Comparison of ENCODE assay signal across 31 mouse cellular contexts in genomic region chr6:29156326-29156725, GRCm38 (mm10). TPM values are rescaled to one million over a fixed set of nuclear protein-coding genes. Genes with fewer than 3 reads are reported as not detected.
"Had no signal": no experiment of that assay in that cellular context is flagged by ENCODE, and none has a peak within 500 bp of the region (broad histone marks: within the 10 kb centered on the region; RNA-seq: fewer than 3 reads in every experiment).

No protein-coding gene starts in this region.

- H3K9ac ChIP-seq: limb, embryonic 12.5 days; limb, embryonic 13.5 days; limb, embryonic 15.5 days; liver, embryonic 12.5 days; liver, embryonic 13.5 days; liver, embryonic 14.5 days; liver, embryonic 15.5 days; liver, postnatal 0 days; lung, embryonic 14.5 days; lung, embryonic 15.5 days; midbrain, embryonic 12.5 days; midbrain, embryonic 13.5 days; midbrain, embryonic 15.5 days; neural tube, embryonic 12.5 days had no signal

- DNase-seq: left cerebral cortex, postnatal 4 days; liver; liver, embryonic 13.5 days; liver, postnatal 0 days; lung, adult 18-20 months; lung, adult 2 months; lung, embryonic 14.5 days; lung, postnatal 10 days; lung, postnatal 14 days; lung, postnatal 36 days; lung, postnatal 4 days; midbrain, embryonic 14.5 days had no signal

- H3K27ac ChIP-seq: left cerebral cortex, adult 2 months; limb, embryonic 10.5 days; limb, embryonic 12.5 days; limb, embryonic 13.5 days; limb, embryonic 15.5 days; liver, embryonic 12.5 days; liver, embryonic 13.5 days; liver, embryonic 14.5 days; liver, embryonic 15.5 days; lung, embryonic 15.5 days; macrophage; midbrain, embryonic 12.5 days; midbrain, embryonic 13.5 days; midbrain, embryonic 15.5 days; neural tube, embryonic 12.5 days had no signal

- ATAC-seq: liver, embryonic 12.5 days; liver, postnatal 0 days; lung, postnatal 0 days; midbrain, embryonic 13.5 days; midbrain, embryonic 15.5 days; midbrain, embryonic 16.5 days had no signal

- H3K4me2 ChIP-seq: limb, embryonic 12.5 days; limb, embryonic 13.5 days; limb, embryonic 15.5 days; liver, embryonic 11.5 days; liver, embryonic 12.5 days; liver, embryonic 13.5 days; liver, embryonic 15.5 days; lung, embryonic 14.5 days; lung, embryonic 15.5 days; midbrain, embryonic 12.5 days; midbrain, embryonic 13.5 days; midbrain, embryonic 15.5 days; neural tube, embryonic 12.5 days had no signal

- H3K4me1 ChIP-seq: limb, embryonic 10.5 days; limb, embryonic 12.5 days; limb, embryonic 13.5 days; limb, embryonic 15.5 days; liver, embryonic 12.5 days; liver, embryonic 13.5 days; liver, embryonic 15.5 days; lung, embryonic 15.5 days; midbrain, embryonic 12.5 days; midbrain, embryonic 13.5 days; midbrain, embryonic 15.5 days; neural tube, embryonic 12.5 days had no signal

- H3K9me3 ChIP-seq: limb, embryonic 10.5 days; limb, embryonic 12.5 days; limb, embryonic 13.5 days; limb, embryonic 15.5 days; liver, embryonic 12.5 days; liver, embryonic 13.5 days; liver, embryonic 15.5 days; lung, embryonic 15.5 days; megakaryocyte, embryonic 14.5 days; midbrain, embryonic 12.5 days; midbrain, embryonic 13.5 days; midbrain, embryonic 15.5 days; neural tube, embryonic 12.5 days had no signal

- H3K27me3 ChIP-seq: limb, embryonic 12.5 days; limb, embryonic 13.5 days; limb, embryonic 15.5 days; liver, embryonic 12.5 days; liver, embryonic 13.5 days; liver, embryonic 15.5 days; lung, embryonic 15.5 days; megakaryocyte, embryonic 14.5 days; midbrain, embryonic 12.5 days; midbrain, embryonic 13.5 days; midbrain, embryonic 15.5 days; neural tube, embryonic 12.5 days had no signal

- H3K4me3 ChIP-seq: left cerebral cortex, adult 2 months; limb, embryonic 10.5 days; limb, embryonic 12.5 days; limb, embryonic 13.5 days; limb, embryonic 15.5 days; liver, embryonic 12.5 days; liver, embryonic 13.5 days; liver, embryonic 15.5 days; lung, embryonic 15.5 days; megakaryocyte, embryonic 14.5 days; midbrain, embryonic 12.5 days; midbrain, embryonic 13.5 days; midbrain, embryonic 15.5 days; myocyte; neural tube, embryonic 12.5 days had no signal

RNA-seq across cellular contexts. Expression of gene Prrt4, which starts 23.1 kb away (rescaled TPM):
- polyA plus RNA-seq: liver, postnatal 0 days; macrophage had no signal
